Mouse (Mus musculus) stomach, postnatal 0 days (tissue): Measurements from ENCODE around the gene Gm13289. TPM values are rescaled to one million over a fixed set of nuclear protein-coding genes. Genes with fewer than 3 reads are reported as not detected.
A peak's percentile ranks its signal among the peaks of the same experiment; 100 is the strongest.
"Not testable (repeated sequence)": the region's sequence is repeated elsewhere in the genome, so short reads cannot be mapped to it uniquely, and the experiment has no call there.

Experiments
- ATAC-seq: fragments of 200-750 bp; cut with Nextera tagmentation; 2 replicates; pipeline ENCODE4 v1.8.0; 2017; ENCODE audit not compliant: low FRiP score, low TSS enrichment
- DNase-seq: peaks from one replicate; pipeline ENCODE4 v3.0.0-alpha.2; 2016; ENCODE audit warnings: low spot score
- H3K27ac ChIP-seq: fragments of 300-500 bp; sonication (generic); replicated peaks from 2 replicates; pipeline ENCODE4 v1.5.1; 2014; ENCODE audit warnings: mild to moderate bottlenecking, control low read depth
- H3K27me3 ChIP-seq: fragments of 300-500 bp; sonication (generic); 2 replicates; pipeline ENCODE4 v1.6.1; 2014; ENCODE audit warnings: low read length; ENCODE audit not compliant: control insufficient read depth, insufficient read depth
- H3K36me3 ChIP-seq: fragments of 300-500 bp; sonication (generic); 2 replicates; pipeline ENCODE4 v1.6.1; 2014; ENCODE audit warnings: low read length, mixed read lengths; ENCODE audit not compliant: control insufficient read depth, insufficient read depth
- H3K4me1 ChIP-seq: fragments of 300-500 bp; sonication (generic); replicated peaks from 2 replicates; pipeline ENCODE4 v1.6.1; 2014; ENCODE audit warnings: antibody characterized with exemption; ENCODE audit not compliant: control insufficient read depth, insufficient read depth
- H3K4me2 ChIP-seq: fragments of 300-500 bp; sonication (generic); replicated peaks from 2 replicates; pipeline ENCODE4 v1.6.1; 2014; ENCODE audit warnings: low read depth, mild to moderate bottlenecking, control low read depth, moderate library complexity
- H3K4me3 ChIP-seq: fragments of 300-500 bp; sonication (generic); 2 replicates; pipeline ENCODE4 v1.5.1; 2014; ENCODE audit warnings: low read depth, low read length, control low read depth
- H3K9ac ChIP-seq: fragments of 300-500 bp; sonication (generic); 2 replicates; pipeline ENCODE4 v1.6.1; 2014; ENCODE audit warnings: mild to moderate bottlenecking, low read length, control low read depth, mixed read lengths
- H3K9me3 ChIP-seq: fragments of 300-500 bp; sonication (generic); 2 replicates; pipeline ENCODE4 v1.6.1; 2016; ENCODE audit warnings: low read length; ENCODE audit not compliant: control insufficient read depth
- CTCF ChIP-seq: IDR thresholded peaks from 2 replicates; pipeline ENCODE4 v1.5.1; 2016; ENCODE audit warnings: antibody characterized with exemption, low read depth, mild to moderate bottlenecking, moderate library complexity
- WGBS: fragments of 180-500 bp; shearing (Covaris S2); extraction: QIAGEN DNeasy Blood & Tissue Kit; methylation state at CpG from one replicate; pipeline ENCODE4 v1.1.7; 2014; 5-methylcytosine and 5-hydroxymethylcytosine counted together
- polyA plus RNA-seq: library from polyadenylated mRNA; unstranded; fragments of >200 nt; fragmentation: Nextera tagmentation; extraction: Ambion mirVana; gene quantifications from 2 replicates; pipeline ENCODE4 v1.2.1, GENCODE M21; 2015

Gene Gm13289
- polyA plus RNA-seq, 1 experiment from 2014 or later = not detected

DNA sequence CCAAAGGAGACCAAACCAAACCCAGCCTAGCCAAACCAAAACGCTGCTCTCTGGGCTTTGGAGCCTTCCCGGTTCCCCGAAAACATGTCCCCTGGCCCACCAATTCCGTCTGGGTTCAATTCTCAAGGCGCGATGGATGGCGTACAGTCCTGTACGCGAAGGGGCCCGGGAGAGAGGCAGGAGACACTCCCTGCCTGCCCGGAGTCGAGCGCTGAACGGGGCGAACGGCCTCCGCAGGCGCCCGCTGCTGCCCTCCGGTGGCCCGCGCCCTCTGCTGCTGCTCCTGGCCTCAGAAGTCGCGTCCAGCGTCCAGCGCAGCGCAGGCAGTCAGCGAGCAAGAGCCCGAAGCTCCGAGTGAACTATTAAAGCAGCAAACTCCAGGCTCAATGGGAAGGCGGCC lies 5.6 kb downstream of the Gm13289 start:
- ATAC-seq, H3K4me1 ChIP-seq, H3K27ac ChIP-seq, H3K4me3 ChIP-seq, H3K9me3 ChIP-seq, H3K27me3 ChIP-seq, DNase-seq, H3K36me3 ChIP-seq, H3K9ac ChIP-seq: not testable (repeated sequence)
- WGBS = no CpG with 5 or more reads among the region's 31 CpGs
- TF ChIP-seq CTCF = peak; percentile 36
- 0 out of 2 replicates have a peak overlapping the region, but pooled peaks have one; percentile 29 for H3K4me2 ChIP-seq

DNA sequence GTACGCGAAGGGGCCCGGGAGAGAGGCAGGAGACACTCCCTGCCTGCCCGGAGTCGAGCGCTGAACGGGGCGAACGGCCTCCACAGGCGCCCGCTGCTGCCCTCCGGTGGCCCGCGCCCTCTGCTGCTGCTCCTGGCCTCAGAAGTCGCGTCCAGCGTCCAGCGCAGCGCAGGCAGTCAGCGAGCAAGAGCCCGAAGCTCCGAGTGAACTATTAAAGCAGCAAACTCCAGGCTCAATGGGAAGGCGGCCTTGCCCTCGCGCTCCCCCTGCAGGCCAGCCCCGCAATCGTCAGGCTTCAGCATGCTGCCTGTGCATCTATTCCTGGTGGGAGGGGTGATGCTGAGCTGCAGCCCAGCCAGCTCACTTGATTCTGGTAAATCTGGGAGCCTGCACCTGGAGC lies 8.7 kb downstream of the Gm13289 start, which contains the start of gene Gm13276:
TSS of gene Gm13276 (plus strand) at position 301 of the 400 bp plus-strand sequence.
- not testable (repeated sequence) for H3K4me2 ChIP-seq, ATAC-seq, DNase-seq, H3K27me3 ChIP-seq, H3K4me1 ChIP-seq, H3K4me3 ChIP-seq, H3K9me3 ChIP-seq, H3K36me3 ChIP-seq, H3K9ac ChIP-seq, H3K27ac ChIP-seq
- no CpG with 5 or more reads among the region's 27 CpGs for WGBS

DNA sequence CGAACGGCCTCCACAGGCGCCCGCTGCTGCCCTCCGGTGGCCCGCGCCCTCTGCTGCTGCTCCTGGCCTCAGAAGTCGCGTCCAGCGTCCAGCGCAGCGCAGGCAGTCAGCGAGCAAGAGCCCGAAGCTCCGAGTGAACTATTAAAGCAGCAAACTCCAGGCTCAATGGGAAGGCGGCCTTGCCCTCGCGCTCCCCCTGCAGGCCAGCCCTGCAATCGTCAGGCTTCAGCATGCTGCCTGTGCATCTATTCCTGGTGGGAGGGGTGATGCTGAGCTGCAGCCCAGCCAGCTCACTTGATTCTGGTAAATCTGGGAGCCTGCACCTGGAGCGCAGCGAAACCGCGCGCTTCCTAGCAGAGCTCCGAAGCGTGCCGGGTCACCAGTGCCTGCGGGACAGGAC lies 11.7 kb downstream of the Gm13289 start, which contains the start of gene Gm13277:
TSS of gene Gm13277 (plus strand) at position 231 of the 400 bp plus-strand sequence.
- not testable (repeated sequence) for H3K4me1 ChIP-seq, H3K36me3 ChIP-seq, H3K4me3 ChIP-seq, H3K27ac ChIP-seq, H3K4me2 ChIP-seq, H3K9me3 ChIP-seq, H3K27me3 ChIP-seq, ATAC-seq, H3K9ac ChIP-seq, DNase-seq
- peak; percentile 59 for TF ChIP-seq CTCF
- WGBS = 0% methylated on average over 1 of the region's 28 CpGs

- not testable (repeated sequence) for H3K27me3 ChIP-seq, H3K9ac ChIP-seq, H3K4me2 ChIP-seq, ATAC-seq, H3K27ac ChIP-seq, H3K4me1 ChIP-seq, DNase-seq, H3K4me3 ChIP-seq, H3K36me3 ChIP-seq, H3K9me3 ChIP-seq
- no CpG with 5 or more reads among the region's 28 CpGs for WGBS
These were observed 14.5 kb downstream of the Gm13289 start, which contains the start of gene Gm13278 for GRCm38 (mm10) chr4:88791250-88791649. Gm13278 (plus strand) TSS chr4:88791550.

- H3K4me1 ChIP-seq, ATAC-seq, H3K9me3 ChIP-seq, H3K36me3 ChIP-seq, H3K4me3 ChIP-seq, H3K27ac ChIP-seq, H3K27me3 ChIP-seq, DNase-seq, H3K4me2 ChIP-seq, H3K9ac ChIP-seq: not testable (repeated sequence)
- WGBS = 0% methylated on average over 7 of the region's 52 CpGs
- peak; percentile 47 for TF ChIP-seq CTCF
These were observed 17.4 kb downstream of the Gm13289 start, which contains the start of gene Gm13275 for GRCm38 (mm10) chr4:88793936-88794675. Gm13275 (plus strand) TSS chr4:88794487.

DNA sequence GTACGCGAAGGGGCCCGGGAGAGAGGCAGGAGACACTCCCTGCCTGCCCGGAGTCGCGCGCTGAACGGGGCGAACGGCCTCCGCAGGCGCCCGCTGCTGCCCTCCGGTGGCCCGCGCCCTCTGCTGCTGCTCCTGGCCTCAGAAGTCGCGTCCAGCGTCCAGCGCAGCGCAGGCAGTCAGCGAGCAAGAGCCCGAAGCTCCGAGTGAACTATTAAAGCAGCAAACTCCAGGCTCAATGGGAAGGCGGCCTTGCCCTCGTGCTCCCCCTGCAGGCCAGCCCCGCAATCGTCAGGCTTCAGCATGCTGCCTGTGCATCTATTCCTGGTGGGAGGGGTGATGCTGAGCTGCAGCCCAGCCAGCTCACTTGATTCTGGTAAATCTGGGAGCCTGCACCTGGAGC lies 20.4 kb downstream of the Gm13289 start, which contains the start of gene Gm13279:
TSS of gene Gm13279 (plus strand) at position 301 of the 400 bp plus-strand sequence.
- not testable (repeated sequence) for DNase-seq, H3K4me1 ChIP-seq, H3K4me3 ChIP-seq, H3K27me3 ChIP-seq, H3K9ac ChIP-seq, H3K36me3 ChIP-seq, H3K27ac ChIP-seq, H3K4me2 ChIP-seq, ATAC-seq, H3K9me3 ChIP-seq
- WGBS = no CpG with 5 or more reads among the region's 28 CpGs

DNA sequence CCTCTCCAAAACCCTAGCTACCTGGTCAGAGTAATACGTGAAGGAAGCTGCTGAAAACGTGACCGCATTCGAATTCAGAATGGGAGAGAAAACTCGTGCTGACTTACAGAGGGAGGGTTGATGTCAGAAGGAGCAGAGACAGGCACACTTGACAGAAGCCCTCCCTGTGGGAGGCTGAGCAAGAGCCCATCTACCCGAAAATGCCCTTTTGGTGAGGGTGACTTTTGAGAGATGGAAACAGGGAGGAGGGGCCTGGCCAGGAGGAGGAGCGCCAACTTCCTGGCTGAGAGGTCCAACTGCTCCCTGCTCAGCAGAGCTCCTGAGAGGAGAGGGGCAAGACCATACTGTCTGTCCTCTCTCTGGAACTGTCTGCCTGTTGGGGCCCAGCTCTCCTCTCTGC lies 22.6 kb downstream of the Gm13289 start, which contains the start of gene Gm13285:
TSS of gene Gm13285 (plus strand) at position 301 of the 400 bp plus-strand sequence.
- H3K27me3 ChIP-seq, H3K9me3 ChIP-seq, H3K9ac ChIP-seq, ATAC-seq, H3K4me3 ChIP-seq, H3K27ac ChIP-seq, H3K4me2 ChIP-seq, DNase-seq, H3K36me3 ChIP-seq, H3K4me1 ChIP-seq: not testable (repeated sequence)
- WGBS = 21% methylated on average over 2 of the region's 7 CpGs

- not testable (repeated sequence) for H3K9me3 ChIP-seq, H3K4me2 ChIP-seq, H3K27ac ChIP-seq, DNase-seq, H3K4me1 ChIP-seq, H3K36me3 ChIP-seq, H3K4me3 ChIP-seq, ATAC-seq, H3K27me3 ChIP-seq, H3K9ac ChIP-seq
- no CpG with 5 or more reads among the region's 29 CpGs for WGBS
These were observed 26.2 kb downstream of the Gm13289 start, which contains the start of gene Gm13287 for GRCm38 (mm10) chr4:88802954-88803353. Gm13287 (plus strand) TSS chr4:88803254.

DNA sequence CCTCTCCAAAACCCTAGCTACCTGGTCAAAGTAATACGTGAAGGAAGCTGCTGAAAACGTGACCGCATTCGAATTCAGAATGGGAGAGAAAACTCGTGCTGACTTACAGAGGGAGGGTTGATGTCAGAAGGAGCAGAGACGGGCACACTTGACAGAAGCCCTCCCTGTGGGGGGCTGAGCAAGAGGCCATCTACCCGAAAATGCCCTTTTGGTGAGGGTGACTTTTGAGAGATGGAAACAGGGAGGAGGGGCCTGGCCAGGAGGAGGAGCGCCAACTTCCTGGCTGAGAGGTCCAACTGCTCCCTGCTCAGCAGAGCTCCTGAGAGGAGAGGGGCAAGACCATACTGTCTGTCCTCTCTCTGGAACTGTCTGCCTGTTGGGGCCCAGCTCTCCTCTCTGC lies 28.5 kb downstream of the Gm13289 start, which contains the start of gene Gm13288:
TSS of gene Gm13288 (plus strand) at position 301 of the 400 bp plus-strand sequence.
- not testable (repeated sequence) for H3K4me1 ChIP-seq, DNase-seq, H3K27me3 ChIP-seq, H3K9me3 ChIP-seq, H3K27ac ChIP-seq, H3K9ac ChIP-seq, H3K4me2 ChIP-seq, H3K4me3 ChIP-seq, H3K36me3 ChIP-seq, ATAC-seq
- no CpG with 5 or more reads among the region's 8 CpGs for WGBS
